Mouse (Mus musculus) kidney, postnatal 4 days (tissue): ENCODE measurements at regions not wholly inside any gene's neighbourhood (a gene's known extent, or its start where the extent isn't known, plus 50 kb on each side); places are given as distances from the start of the nearest gene placed in this dataset.

Experiments used
- DNase-seq, 2 experiments: peaks; one replicate each; pipeline ENCODE4 v3.0.0; 2021; ENCODE audit warnings: mixed read lengths in 2 of 2

- no peak for DNase-seq
These were observed 246.7 kb upstream of the Adam34 start for GRCm38 (mm10) chr8:43956500-43956899.

GRCm38 (mm10) chr8:43949224-43950021 lies 239.6 kb upstream of the Adam34 start:
- no peak for DNase-seq

GRCm38 (mm10) chr8:43948807-43949206 lies 239.0 kb upstream of the Adam34 start:
- no peak for DNase-seq

- DNase-seq = no peak
These were observed 221.9 kb upstream of the Adam34 start for GRCm38 (mm10) chr8:43931727-43932126.

GRCm38 (mm10) chr8:43922982-43923381 lies 213.1 kb upstream of the Adam34 start:
- no peak for DNase-seq

- DNase-seq = no peak
These were observed 211.4 kb upstream of the Adam34 start for GRCm38 (mm10) chr8:43921263-43921662.

GRCm38 (mm10) chr8:43906119-43906518 lies 196.3 kb upstream of the Adam34 start:
- peak in 1 of 2 experiments; percentile 2 for DNase-seq

- DNase-seq = no peak
These were observed 185.3 kb upstream of the Adam34 start for GRCm38 (mm10) chr8:43895171-43895570.

- DNase-seq = no peak
These were observed 144.2 kb upstream of the Adam34 start for GRCm38 (mm10) chr8:43853820-43854590.
